Mouse (Mus musculus): ENCODE results near the gene Fbxo4.
A peak's percentile ranks its signal among the peaks of the same experiment; 100 is the strongest.

Fbxo4 gene

DNA sequence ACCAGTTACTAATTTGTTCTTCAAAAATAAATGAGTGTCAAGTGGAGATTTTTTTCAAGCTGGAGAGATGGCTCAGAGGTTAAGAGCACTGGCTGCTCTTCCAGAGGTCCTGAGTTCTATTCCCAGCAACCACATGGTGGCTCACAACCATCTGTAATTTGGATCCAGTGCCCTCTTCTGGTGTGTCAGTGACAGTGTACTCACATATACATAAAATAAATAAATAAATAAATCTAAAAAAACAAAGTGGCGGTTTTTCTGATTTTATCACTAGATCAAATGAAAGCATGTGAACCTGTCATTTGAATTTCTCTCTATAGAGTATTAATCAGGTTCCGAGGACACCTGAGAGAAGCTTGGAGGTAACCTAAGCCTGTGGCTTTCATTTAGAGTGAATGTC, 1.1 kb downstream of the Fbxo4 start:
- DNase-seq (ENCODE audit: low spot score), result no peak

DNA sequence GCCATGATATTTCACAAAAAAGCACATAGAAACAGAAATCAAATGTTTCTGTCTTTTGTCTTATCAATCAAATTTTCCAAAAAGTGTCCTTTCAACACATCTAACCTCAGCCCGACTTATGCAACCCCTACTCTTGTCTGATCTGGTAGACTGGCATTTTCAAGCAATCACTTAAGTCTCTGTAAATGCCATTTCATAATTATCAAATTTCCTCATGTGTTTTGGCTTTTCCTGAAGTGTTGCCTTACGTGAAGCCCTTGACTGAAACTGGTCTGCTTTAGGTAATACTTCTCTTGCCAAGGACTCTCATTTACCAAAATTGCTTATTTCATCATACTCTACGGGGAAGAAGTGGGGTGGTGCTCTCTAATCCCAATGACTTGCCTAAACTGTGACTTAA, 6.1 kb downstream of the Fbxo4 start:
- DNase-seq (ENCODE audit: low spot score), result no peak

DNA sequence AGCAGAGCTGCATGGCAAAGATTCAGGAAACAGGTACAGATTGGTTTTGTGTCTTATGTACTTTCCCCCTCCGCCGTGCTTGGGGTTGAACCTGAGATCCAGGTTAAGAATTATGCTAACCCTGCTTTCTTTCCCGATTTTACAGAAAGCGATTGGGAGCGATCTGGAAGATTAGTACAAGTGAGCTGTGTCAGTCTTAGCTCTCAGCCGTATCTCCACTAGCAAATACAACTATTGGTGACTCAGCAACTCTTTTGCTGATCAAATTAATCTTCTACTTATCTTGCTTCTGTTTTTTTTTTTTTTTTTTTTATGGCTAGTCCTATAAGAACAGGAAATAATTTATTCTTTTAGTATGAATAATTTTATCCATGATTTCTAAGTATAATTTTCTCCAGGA, 9.2 kb downstream of the Fbxo4 start:
- DNase-seq (ENCODE audit: low spot score), result no peak

DNA sequence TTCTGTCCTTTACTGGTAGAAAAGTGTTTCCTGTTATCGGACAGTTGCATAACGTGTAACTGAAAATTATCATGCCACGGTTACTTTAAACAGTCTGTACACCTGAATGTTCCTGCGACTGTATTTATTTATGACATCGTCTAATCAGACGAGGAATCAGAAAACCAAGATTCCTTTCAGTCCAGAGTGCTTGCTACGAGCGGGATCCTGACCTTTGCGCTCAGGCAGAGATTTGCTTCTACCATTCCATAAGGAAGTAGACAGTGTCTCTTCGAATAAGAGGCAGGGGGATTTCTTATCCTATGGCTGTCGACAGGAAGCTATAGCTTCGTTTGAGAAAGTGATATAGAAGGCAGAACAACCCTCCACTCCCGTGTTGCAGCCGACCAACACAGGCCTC, 9.6 kb downstream of the Fbxo4 start:
- DNase-seq (ENCODE audit: low spot score), result no peak

DNA sequence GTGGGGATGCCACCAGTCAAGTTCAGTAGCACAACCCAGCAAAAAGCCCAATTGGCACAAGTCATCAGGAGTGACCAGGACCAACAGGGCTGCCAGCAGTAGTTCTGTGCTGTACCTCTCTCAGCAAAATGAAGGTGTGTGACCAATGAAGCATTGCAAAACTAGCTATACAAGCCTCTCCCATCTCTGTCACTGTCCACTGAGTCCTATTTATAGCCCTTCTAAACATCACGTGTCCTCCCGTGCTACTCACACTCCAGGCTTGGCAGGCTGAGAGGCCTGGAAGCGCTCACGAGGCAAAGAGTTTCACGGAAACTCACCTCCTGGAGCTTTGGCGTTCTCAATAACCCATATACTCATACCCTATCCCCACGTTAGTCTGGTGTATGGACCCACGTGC, 17.1 kb downstream of the Fbxo4 start:
- no peak for DNase-seq (ENCODE audit: low spot score)

DNA sequence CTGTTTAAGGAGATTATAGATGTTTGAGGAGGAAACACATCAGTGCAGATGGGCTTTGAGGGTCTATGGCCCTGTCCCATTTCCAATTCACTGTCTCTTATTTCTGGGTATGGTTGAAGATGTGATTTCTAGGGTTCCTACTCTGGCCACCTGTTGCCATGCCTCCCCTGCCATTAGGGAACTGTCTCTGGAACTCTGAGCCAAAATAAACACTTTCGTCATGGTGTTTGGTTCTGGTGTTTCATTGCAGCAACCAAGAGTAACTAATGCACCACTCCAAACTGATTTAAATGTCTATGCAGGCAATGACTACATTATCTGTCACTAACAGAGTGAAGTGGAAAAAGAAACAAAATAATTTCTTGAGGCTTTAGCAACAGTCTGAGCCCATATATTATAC, 19.3 kb downstream of the Fbxo4 start:
- no peak for DNase-seq (ENCODE audit: low spot score)

DNA sequence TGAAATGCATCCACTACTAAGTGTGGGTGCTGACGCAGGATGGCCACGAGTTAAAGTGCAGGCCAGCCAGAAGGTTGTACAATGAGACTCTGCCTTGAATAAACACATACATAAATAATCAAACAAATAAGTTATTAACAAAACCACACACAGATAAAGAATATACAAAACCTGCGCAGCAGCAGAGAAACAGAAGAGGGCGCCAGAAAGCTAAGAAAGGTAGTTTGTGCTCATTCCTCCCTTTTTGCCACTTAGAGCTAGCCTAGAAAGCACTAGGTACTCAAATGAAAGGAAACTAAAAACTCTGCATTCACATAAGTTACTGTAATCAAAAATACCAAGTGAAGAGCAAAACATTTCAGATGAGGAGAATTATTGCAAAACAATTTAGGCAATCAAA, 21.4 kb downstream of the Fbxo4 start:
- DNase-seq (ENCODE audit: low spot score), result peak; percentile 28

DNA sequence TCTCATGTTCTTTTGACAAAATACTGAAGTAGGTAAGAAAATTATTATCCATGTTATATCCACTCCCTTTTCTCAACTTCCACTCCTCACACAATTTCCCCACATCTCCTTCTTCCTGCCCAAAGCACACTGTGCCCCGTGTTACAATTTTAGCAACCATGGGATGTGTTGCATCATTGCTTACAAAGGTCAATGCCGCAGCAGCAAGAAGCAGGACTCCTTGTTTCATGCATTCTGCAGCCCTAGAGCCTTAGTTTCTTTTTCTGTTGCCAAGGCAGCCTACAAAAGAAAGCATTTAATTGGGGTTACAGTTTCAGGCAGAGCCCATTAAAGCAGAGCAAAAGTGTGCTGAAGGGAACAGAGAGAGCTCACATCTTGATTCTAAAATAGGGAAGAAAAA, 24.4 kb downstream of the Fbxo4 start:
- DNase-seq (ENCODE audit: low spot score), result no peak

DNA sequence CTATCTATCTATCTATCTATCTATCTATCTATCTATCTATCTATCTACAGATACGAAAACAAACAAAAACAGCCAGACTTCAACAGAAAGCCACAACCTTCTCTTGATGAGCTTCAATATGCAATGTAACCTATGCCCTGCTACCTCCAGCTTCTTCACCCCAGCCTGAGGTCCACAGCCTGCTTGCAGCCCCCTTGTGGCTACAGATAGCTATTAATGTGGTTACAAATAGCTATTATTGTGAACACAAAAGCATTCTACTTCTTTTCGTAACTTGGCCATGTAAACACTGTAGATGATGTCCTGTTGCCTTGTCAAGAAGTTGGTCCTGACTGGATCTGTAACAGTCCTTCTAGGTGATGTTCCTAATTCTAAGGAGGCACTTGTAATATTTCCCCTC, 41.2 kb downstream of the Fbxo4 start:
- DNase-seq (ENCODE audit: low spot score), result no peak

DNA sequence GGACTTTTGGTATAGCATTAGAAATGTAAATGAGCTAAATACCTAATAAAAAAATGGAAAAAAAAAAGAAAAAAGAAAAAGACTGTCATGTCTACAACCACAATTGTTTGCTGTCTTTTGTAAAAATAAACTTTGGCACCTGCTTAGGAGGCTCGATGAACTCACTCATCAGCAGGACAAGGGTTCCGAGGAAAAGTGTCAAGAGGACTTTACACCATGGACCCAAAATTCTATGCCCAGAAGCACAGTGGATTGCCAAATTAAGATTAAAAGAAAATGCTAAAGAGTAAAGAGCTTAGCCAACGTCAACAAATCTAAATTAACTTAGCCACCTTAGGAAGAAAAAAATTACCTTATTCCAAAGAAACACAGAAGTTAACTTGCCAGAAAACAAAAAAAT, 43.3 kb downstream of the Fbxo4 start:
- DNase-seq (ENCODE audit: low spot score), result no peak

DNA sequence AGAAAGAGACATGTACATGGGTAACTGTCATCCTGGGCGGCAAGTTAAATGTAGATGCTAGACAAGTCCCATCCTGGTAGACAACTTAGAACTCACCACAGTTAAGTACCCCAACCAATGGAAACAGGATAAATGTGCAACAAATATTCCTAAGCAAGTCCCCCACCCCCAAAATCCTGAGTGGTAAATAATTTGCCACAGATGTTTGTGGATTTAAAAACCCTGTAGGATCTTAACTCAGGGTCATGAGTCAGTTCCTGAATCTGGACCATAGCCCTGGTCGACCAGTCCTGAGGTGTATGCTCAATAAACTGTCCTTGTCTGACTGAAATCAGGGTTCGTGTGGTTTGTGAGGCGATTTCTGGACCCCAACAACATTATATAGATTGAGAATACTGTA, 45.9 kb downstream of the Fbxo4 start:
- no peak for DNase-seq (ENCODE audit: low spot score)

DNA sequence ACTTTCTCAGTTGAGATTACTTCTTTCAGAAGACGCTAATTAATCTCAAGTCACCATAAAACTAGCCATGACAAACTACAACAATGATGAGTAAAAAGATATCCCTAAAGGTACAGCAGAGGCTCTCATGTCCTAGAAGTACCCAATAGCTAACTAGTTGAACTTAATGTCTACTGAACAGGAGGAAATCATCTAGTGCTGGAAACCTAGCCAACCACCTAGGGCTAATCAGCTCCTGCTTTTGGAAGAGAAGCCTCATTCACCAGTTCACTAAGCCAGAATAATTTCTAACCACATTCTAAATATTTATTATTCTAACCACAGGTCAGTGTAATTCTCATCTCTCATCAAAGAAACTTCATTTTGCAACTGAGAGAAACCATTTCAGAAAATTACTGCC, 47.4 kb downstream of the Fbxo4 start:
- no peak for DNase-seq (ENCODE audit: low spot score)

All from urinary bladder, postnatal 25 days (tissue).